Mouse (Mus musculus): ENCODE measurements at regions not wholly inside any gene's neighbourhood (a gene's known extent, or its start where the extent isn't known, plus 50 kb on each side); places are given as distances from the start of the nearest gene placed in this dataset. TPM values are rescaled to one million over a fixed set of nuclear protein-coding genes. Genes with fewer than 3 reads are reported as not detected.

Small RNA genes lying in the stretch of these regions (microRNA-seq; reads per million reads assigned to microRNA genes)
- not detected for gene Gm24271

All from stomach, embryonic 14.5 days (tissue).